Mouse (Mus musculus): ENCODE results near the gene Hrk. TPM values are rescaled to one million over a fixed set of nuclear protein-coding genes. Genes with fewer than 3 reads are reported as not detected.

Gene Hrk
- total and polyA plus RNA-seq, 3 experiments: not detected

DNA sequence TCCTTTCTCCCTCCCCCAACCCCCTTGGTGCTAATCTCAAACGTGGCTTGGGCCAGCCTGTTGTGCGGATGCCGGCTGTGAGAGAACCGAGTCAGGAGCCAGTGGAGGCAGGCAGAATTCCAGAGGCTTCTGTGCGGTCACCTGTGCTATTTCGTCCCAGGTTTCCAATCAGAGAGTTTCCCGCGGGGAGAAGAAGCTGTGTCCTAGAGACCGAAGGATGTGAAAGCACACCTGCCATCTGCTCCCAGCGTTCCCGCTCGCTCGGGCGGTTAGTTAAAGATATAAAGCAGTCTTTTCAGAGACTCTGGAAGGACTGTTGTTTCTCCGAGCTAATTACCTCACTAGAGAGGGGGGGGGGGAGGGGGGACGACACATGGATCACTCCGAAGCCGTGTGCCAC is 27.8 kb downstream of the Hrk start:
- dilution Hi-C loops (cut with MboI; ENCODE audit: extremely low pct_ligation_motif_present, extremely low pct_unique_long_range_greater_than_20kb, low sequenced_read_pairs): no loop called here

DNA sequence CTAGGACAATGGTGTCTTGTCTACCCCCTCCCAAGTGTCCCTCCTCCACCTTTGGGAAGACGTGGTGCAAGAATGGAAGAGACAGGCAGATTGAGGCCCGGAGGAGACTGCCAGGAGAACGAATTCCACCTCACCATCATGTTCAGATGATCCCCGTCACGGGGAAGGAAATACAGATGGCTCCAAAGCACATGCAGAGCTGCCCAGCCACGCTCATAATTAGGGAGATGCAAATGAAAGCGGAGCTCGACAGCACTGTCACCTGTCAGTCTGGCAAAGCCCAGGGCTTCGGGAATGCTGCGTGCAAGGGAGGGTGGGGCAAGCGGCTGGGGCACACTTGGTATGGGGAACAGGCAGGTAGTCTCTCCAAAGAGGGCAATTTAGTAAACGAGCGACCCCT is 33.0 kb downstream of the Hrk start:
- dilution Hi-C loops (cut with MboI; ENCODE audit: extremely low pct_ligation_motif_present, extremely low pct_unique_long_range_greater_than_20kb, low sequenced_read_pairs) (no loop called here), in situ Hi-C loops (cut with MboI; ENCODE audit: low pct_ligation_motif_present, low pct_unique_long_range_greater_than_20kb, low sequenced_read_pairs) (no loop called here)
- Histone ChIP-seq H3K4me1 (ENCODE audit: control insufficient read depth in 1 of 2, insufficient read depth in 2 of 2) (no peaks in the 10 kb centered on the region), H3K36me3 (replicated peaks in 1 of 2; ENCODE audit: control insufficient read depth in 1 of 2, insufficient read depth in 1 of 2, low read length in 1 of 2) (peaks cover 0 to 28% of the 10 kb centered on the region in 2 experiments), H3K79me2 (replicated peaks; ENCODE audit: control insufficient read depth, extremely low read depth, insufficient read depth, poor library complexity, severe bottlenecking) (no peaks in the 10 kb centered on the region), H3K27ac (ENCODE audit: insufficient read depth, low read depth) (no peak overlapping the region), H3K9ac (ENCODE audit: insufficient read depth, low read depth) (no peak overlapping the region), H3K4me2 (ENCODE audit: insufficient read depth, low read depth, poor library complexity, severe bottlenecking) (no peak overlapping the region), H3K4me3 (replicated peaks in 1 of 3; ENCODE audit: low read depth in 2 of 3, low read length in 2 of 3, poor library complexity in 1 of 3) (no peak overlapping the region), H3K9me3 (replicated peaks; ENCODE audit: low read length) (no peaks in the 10 kb centered on the region), H3K27me3 (replicated peaks) (no peaks in the 10 kb centered on the region)
- no peak for DNase-seq (ENCODE audit: extremely low read depth)
- TF ChIP-seq TBP (conservative IDR thresholded peaks at IDR 0.05; ENCODE audit: low read depth, low read length) (no peak), SMC3 (IDR thresholded peaks at IDR 0.05; ENCODE audit: low read depth, low read length) (no peak), RCOR1 (conservative IDR thresholded peaks at IDR 0.05; ENCODE audit: low read depth, low read length) (no peak), ZKSCAN1 (IDR thresholded peaks at IDR 0.05; ENCODE audit: borderline replicate concordance, low read depth, low read length) (no peak), EP300 (IDR thresholded peaks at IDR 0.05; ENCODE audit: low read length) (no peak), GABPA (IDR thresholded peaks at IDR 0.05; ENCODE audit: insufficient replicate concordance, low read depth, low read length) (no peak), MAZ (IDR thresholded peaks at IDR 0.05; ENCODE audit: low read depth, low read length) (no peak), IRF4 (IDR thresholded peaks at IDR 0.05; ENCODE audit: low read depth, low read length) (no peak), USF1 (IDR thresholded peaks at IDR 0.05; ENCODE audit: low read depth, low read length) (no peak), NELFE (IDR thresholded peaks at IDR 0.05; ENCODE audit: low read depth, low read length) (no peak), CHD1 (IDR thresholded peaks at IDR 0.05; ENCODE audit: low read depth, low read length) (no peak), RAD21 (IDR thresholded peaks at IDR 0.05; ENCODE audit: low read depth, low read length) (no peak), ELF1 (IDR thresholded peaks at IDR 0.05; ENCODE audit: low read depth, low read length) (no peak), TCF12 (IDR thresholded peaks at IDR 0.05; ENCODE audit: low read depth, low read length) (no peak), JUN (IDR thresholded peaks at IDR 0.05; ENCODE audit: insufficient read depth, low read depth, low read length) (no peak), MYC (IDR thresholded peaks at IDR 0.05; ENCODE audit: low read depth, low read length) (no peak), MAFK (IDR thresholded peaks at IDR 0.05; ENCODE audit: insufficient replicate concordance, low read length) (no peak), MXI1 (IDR thresholded peaks at IDR 0.05; ENCODE audit: low read depth, low read length) (no peak), SIN3A (IDR thresholded peaks at IDR 0.05; ENCODE audit: low read length) (no peak), UBTF (IDR thresholded peaks at IDR 0.05; ENCODE audit: low read depth, low read length) (no peak)

More for the DNA sequence above, 27.8 kb downstream of the Hrk start:
- no peak overlapping the region for H3K9ac ChIP-seq (ENCODE audit: insufficient read depth, low read depth)
- no peaks in the 10 kb centered on the region for H3K9me3 ChIP-seq (replicated peaks; ENCODE audit: low read length)
- TF ChIP-seq IRF4 (IDR thresholded peaks at IDR 0.05; ENCODE audit: low read depth, low read length) (no peak), TCF12 (IDR thresholded peaks at IDR 0.05; ENCODE audit: low read depth, low read length) (no peak), MAFK (IDR thresholded peaks at IDR 0.05; ENCODE audit: insufficient replicate concordance, low read length) (no peak), ETS1 (conservative IDR thresholded peaks at IDR 0.05; ENCODE audit: low read depth, low read length) (no peak), E2F4 (IDR thresholded peaks at IDR 0.05; ENCODE audit: insufficient replicate concordance, low read depth, low read length) (no peak), CHD1 (IDR thresholded peaks at IDR 0.05; ENCODE audit: low read depth, low read length) (no peak), KAT2A (IDR thresholded peaks at IDR 0.05; ENCODE audit: insufficient replicate concordance, low read length) (no peak), MAZ (IDR thresholded peaks at IDR 0.05; ENCODE audit: low read depth, low read length) (no peak), ZC3H11A (IDR thresholded peaks at IDR 0.05; ENCODE audit: low read depth, low read length) (no peak), JUN (IDR thresholded peaks at IDR 0.05; ENCODE audit: insufficient read depth, low read depth, low read length) (no peak), ZMIZ1 (IDR thresholded peaks at IDR 0.05; ENCODE audit: low read depth, low read length) (no peak), SIN3A (IDR thresholded peaks at IDR 0.05; ENCODE audit: low read length) (no peak), CHD2 (IDR thresholded peaks at IDR 0.05; ENCODE audit: low read length) (no peak)
- H3K79me2 ChIP-seq (replicated peaks; ENCODE audit: control insufficient read depth, extremely low read depth, insufficient read depth, poor library complexity, severe bottlenecking): no peaks in the 10 kb centered on the region
- H3K27ac ChIP-seq (ENCODE audit: insufficient read depth, low read depth): no peak overlapping the region
- DNase-seq (ENCODE audit: extremely low read depth): no peak
- peaks cover 0 to 9% of the 10 kb centered on the region in 2 experiments for H3K36me3 ChIP-seq (replicated peaks in 1 of 2; ENCODE audit: control insufficient read depth in 1 of 2, insufficient read depth in 1 of 2, low read length in 1 of 2)
- no peaks in the 10 kb centered on the region for H3K4me1 ChIP-seq (ENCODE audit: control insufficient read depth in 1 of 2, insufficient read depth in 2 of 2)
- in situ Hi-C loops (cut with MboI; ENCODE audit: low pct_ligation_motif_present, low pct_unique_long_range_greater_than_20kb, low sequenced_read_pairs): no loop called here
- no peak overlapping the region for H3K4me3 ChIP-seq (replicated peaks in 1 of 3; ENCODE audit: low read depth in 2 of 3, low read length in 2 of 3, poor library complexity in 1 of 3)
- H3K27me3 ChIP-seq (replicated peaks): peaks cover 23% of the 10 kb centered on the region
- H3K4me2 ChIP-seq (ENCODE audit: insufficient read depth, low read depth, poor library complexity, severe bottlenecking): no peak overlapping the region
